Mouse (Mus musculus) megakaryocyte, embryonic 14.5 days (primary cell): ENCODE measurements at regions not wholly inside any gene's neighbourhood (a gene's known extent, or its start where the extent isn't known, plus 50 kb on each side); places are given as distances from the start of the nearest gene placed in this dataset.

Experiments used
- H3K27me3 ChIP-seq: replicated peaks from 2 replicates; pipeline ENCODE3; 2012; ENCODE audit warnings: inconsistent platforms
- H3K36me3 ChIP-seq: replicated peaks from 2 replicates; pipeline ENCODE3; 2012; ENCODE audit warnings: low read length, inconsistent platforms, mixed read lengths
- H3K4me1 ChIP-seq: 2 replicates; pipeline ENCODE4 v1.6.1; 2012; ENCODE audit warnings: inconsistent platforms
- H3K4me3 ChIP-seq: replicated peaks from 2 replicates; pipeline ENCODE3; 2012; ENCODE audit warnings: moderate library complexity, mild to moderate bottlenecking, inconsistent platforms
- H3K9me3 ChIP-seq: 2 replicates; pipeline ENCODE4 v1.6.1; 2012; ENCODE audit warnings: inconsistent platforms
- FLI1 ChIP-seq: IDR thresholded peaks from 2 replicates; pipeline ENCODE4 v1.6.1; 2012; ENCODE audit warnings: low read length, inconsistent platforms, mixed read lengths
- GATA1 ChIP-seq: IDR thresholded peaks from 3 replicates; pipeline ENCODE4 v1.6.1; 2012; ENCODE audit warnings: mixed read lengths, low read length, inconsistent platforms, borderline replicate concordance

GRCm38 (mm10) chr3:21638886-21639285, 437.6 kb upstream of the Tbl1xr1 start:
- Histone ChIP-seq H3K9me3 (no peaks in the 10 kb centered on the region), H3K36me3 (no peaks in the 10 kb centered on the region), H3K4me3 (no peak overlapping the region), H3K4me1 (peaks cover 3% of the 10 kb centered on the region), H3K27me3 (no peaks in the 10 kb centered on the region)
- TF ChIP-seq GATA1 (no peak), FLI1 (no peak)

DNA sequence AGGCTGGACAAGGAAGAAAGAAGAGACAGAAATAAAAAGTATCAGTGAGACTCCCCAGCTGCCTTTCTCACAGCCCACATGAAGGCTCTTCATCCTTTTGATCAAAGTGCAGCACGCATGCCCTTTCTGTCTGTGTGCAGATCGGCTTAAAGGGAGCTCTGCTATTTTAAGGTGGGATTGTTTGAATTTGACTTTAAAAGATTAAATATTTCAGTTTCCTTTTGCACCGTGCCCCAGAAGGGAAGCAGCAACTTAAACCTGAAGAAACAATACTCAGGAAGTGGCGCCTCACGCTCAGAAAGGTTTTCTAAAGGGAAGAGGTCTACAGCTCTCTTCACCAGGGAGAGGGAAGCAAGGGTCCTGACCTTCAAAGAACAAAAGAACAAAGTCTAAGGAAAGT, 436.9 kb upstream of the Tbl1xr1 start:
- no peaks in the 10 kb centered on the region for H3K9me3 ChIP-seq
- no peak overlapping the region for H3K4me3 ChIP-seq
- no peaks in the 10 kb centered on the region for H3K36me3 ChIP-seq
- no peaks in the 10 kb centered on the region for H3K27me3 ChIP-seq
- no peaks in the 10 kb centered on the region for H3K4me1 ChIP-seq
- TF ChIP-seq GATA1 (no peak), FLI1 (no peak)

- H3K4me3 ChIP-seq = no peak overlapping the region
- no peaks in the 10 kb centered on the region for H3K27me3 ChIP-seq
- no peaks in the 10 kb centered on the region for H3K36me3 ChIP-seq
- no peaks in the 10 kb centered on the region for H3K4me1 ChIP-seq
- no peak for TF ChIP-seq FLI1
- no peak for TF ChIP-seq GATA1
- no peaks in the 10 kb centered on the region for H3K9me3 ChIP-seq
These were observed 432.4 kb upstream of the Tbl1xr1 start for GRCm38 (mm10) chr3:21644086-21644485.

DNA sequence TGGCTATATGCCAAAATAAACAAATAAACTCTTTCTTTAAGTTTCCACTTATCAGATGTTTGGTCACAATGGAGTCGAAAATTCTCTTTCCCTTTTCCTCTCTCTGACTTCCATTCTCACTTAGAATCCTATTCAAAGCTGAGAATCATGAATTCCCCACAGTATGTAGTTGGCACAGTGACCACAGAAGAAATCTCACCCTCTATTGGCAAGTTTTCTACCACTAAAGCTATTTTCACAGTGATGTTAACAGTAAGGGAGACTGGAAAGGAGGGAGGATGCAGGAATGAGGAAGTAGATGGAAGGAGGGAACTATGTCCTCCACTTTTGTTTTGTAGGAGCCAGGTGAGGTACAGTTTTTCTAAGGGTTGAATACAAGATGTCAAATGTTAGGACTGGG, 431.2 kb upstream of the Tbl1xr1 start:
- TF ChIP-seq GATA1 (no peak), FLI1 (no peak)
- Histone ChIP-seq H3K4me1 (no peaks in the 10 kb centered on the region), H3K4me3 (no peak overlapping the region), H3K9me3 (no peaks in the 10 kb centered on the region), H3K27me3 (no peaks in the 10 kb centered on the region), H3K36me3 (no peaks in the 10 kb centered on the region)

- TF ChIP-seq FLI1 (no peak), GATA1 (no peak)
- no peaks in the 10 kb centered on the region for H3K4me1 ChIP-seq
- H3K9me3 ChIP-seq = no peaks in the 10 kb centered on the region
These were observed 426.5 kb upstream of the Tbl1xr1 start for GRCm38 (mm10) chr3:21649885-21650469.

GRCm38 (mm10) chr3:21655301-21655700, 421.2 kb upstream of the Tbl1xr1 start:
- peaks cover 8% of the 10 kb centered on the region for H3K9me3 ChIP-seq
- H3K4me3 ChIP-seq = no peak overlapping the region
- TF ChIP-seq GATA1 (no peak), FLI1 (no peak)
- H3K4me1 ChIP-seq = no peaks in the 10 kb centered on the region
- no peaks in the 10 kb centered on the region for H3K27me3 ChIP-seq
- no peaks in the 10 kb centered on the region for H3K36me3 ChIP-seq

More at GRCm38 (mm10) chr3:21649885-21650469, 426.5 kb upstream of the Tbl1xr1 start:
- Histone ChIP-seq H3K36me3 (no peaks in the 10 kb centered on the region), H3K27me3 (no peaks in the 10 kb centered on the region), H3K4me3 (no peak overlapping the region)

- H3K36me3 ChIP-seq = no peaks in the 10 kb centered on the region
- 0 out of 2 replicates have a peak, but pooled peaks cover 3% of the 10 kb centered on the region for H3K9me3 ChIP-seq
- TF ChIP-seq FLI1 (no peak), GATA1 (no peak)
- H3K4me1 ChIP-seq = no peaks in the 10 kb centered on the region
- H3K4me3 ChIP-seq = no peak overlapping the region
- H3K27me3 ChIP-seq = no peaks in the 10 kb centered on the region
These were observed 408.9 kb upstream of the Tbl1xr1 start for GRCm38 (mm10) chr3:21667349-21668143.

DNA sequence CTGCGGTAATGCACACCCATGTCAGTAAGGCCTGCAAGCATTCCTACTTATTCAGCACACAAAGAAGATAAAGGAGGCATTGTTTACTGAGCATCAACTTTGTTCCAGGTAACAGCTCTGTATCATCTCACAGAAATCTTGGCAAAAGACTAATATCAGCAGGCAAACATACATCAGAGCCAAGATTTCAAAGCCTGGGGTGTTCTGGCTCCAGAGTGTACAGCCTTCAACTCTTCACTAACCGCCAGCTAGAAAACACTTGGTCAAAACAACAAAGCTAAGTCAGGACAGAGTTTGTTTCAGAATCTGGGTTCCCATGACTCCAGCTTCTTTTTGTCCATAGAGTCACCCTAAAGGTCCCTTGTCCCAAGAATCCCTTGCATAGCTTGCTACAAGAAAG, 404.6 kb upstream of the Tbl1xr1 start:
- H3K27me3 ChIP-seq = no peaks in the 10 kb centered on the region
- no peaks in the 10 kb centered on the region for H3K36me3 ChIP-seq
- no peaks in the 10 kb centered on the region for H3K4me1 ChIP-seq
- no peak overlapping the region for H3K4me3 ChIP-seq
- H3K9me3 ChIP-seq = no peaks in the 10 kb centered on the region
- TF ChIP-seq FLI1 (no peak), GATA1 (no peak)

- no peaks in the 10 kb centered on the region for H3K9me3 ChIP-seq
- no peak for TF ChIP-seq FLI1
- no peak for TF ChIP-seq GATA1
- H3K36me3 ChIP-seq = no peaks in the 10 kb centered on the region
- no peaks in the 10 kb centered on the region for H3K27me3 ChIP-seq
- H3K4me1 ChIP-seq = no peaks in the 10 kb centered on the region
- no peak overlapping the region for H3K4me3 ChIP-seq
These were observed 404.0 kb upstream of the Tbl1xr1 start for GRCm38 (mm10) chr3:21672492-21672891.

DNA sequence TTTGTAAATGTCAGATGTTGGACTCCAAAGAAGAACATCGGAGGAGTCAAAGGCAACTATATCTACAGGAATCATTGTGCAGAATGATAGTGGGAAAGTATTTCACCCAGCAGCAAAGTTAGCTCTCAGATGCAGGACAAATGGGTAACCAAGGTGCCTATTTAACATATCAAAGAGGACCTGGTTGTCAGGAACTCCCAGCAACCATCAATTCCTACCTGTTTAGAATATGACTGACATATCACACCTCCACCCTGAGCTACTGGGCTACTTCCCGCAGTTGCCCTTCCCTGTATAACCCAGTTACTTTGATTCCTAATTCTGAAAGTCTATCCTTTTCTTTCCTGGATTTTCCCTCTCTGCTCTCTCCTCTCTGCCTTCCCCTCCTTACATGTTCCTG, 403.0 kb upstream of the Tbl1xr1 start:
- Histone ChIP-seq H3K4me1 (no peaks in the 10 kb centered on the region), H3K36me3 (no peaks in the 10 kb centered on the region), H3K27me3 (no peaks in the 10 kb centered on the region), H3K9me3 (no peaks in the 10 kb centered on the region), H3K4me3 (no peak overlapping the region)
- no peak for TF ChIP-seq GATA1
- no peak for TF ChIP-seq FLI1
